Mouse (Mus musculus) hindbrain, embryonic 14.5 days (tissue): ENCODE results near the gene Ccl4. TPM values are rescaled to one million over a fixed set of nuclear protein-coding genes. Genes with fewer than 3 reads are reported as not detected.

Experiments used
- ATAC-seq: fragments of 200-750 bp; cut with Nextera tagmentation; 2 replicates; pipeline ENCODE4 v1.8.0; 2017; ENCODE audit warnings: moderate number of reproducible peaks, mild to moderate bottlenecking, moderate TSS enrichment, moderate library complexity; ENCODE audit not compliant: low FRiP score
- DNase-seq: peaks from one replicate; pipeline ENCODE4 v3.0.0-alpha.2; 2015; ENCODE audit warnings: low spot score
- H3K27ac ChIP-seq: fragments of 300-500 bp; sonication (generic); 2 replicates; pipeline ENCODE4 v1.5.1; 2014; ENCODE audit warnings: mild to moderate bottlenecking, moderate library complexity
- H3K27me3 ChIP-seq: fragments of 300-500 bp; sonication (generic); 2 replicates; pipeline ENCODE4 v1.6.1; 2014; ENCODE audit warnings: mild to moderate bottlenecking, low read length, mixed read lengths; ENCODE audit not compliant: control insufficient read depth, insufficient read depth
- H3K36me3 ChIP-seq: fragments of 300-500 bp; sonication (generic); replicated peaks from 2 replicates; pipeline ENCODE4 v1.6.1; 2014; ENCODE audit not compliant: control insufficient read depth, insufficient read depth
- H3K4me1 ChIP-seq: fragments of 300-500 bp; sonication (generic); replicated peaks from 2 replicates; pipeline ENCODE4 v1.6.1; 2014; ENCODE audit warnings: antibody characterized with exemption, low read length, mixed read lengths; ENCODE audit not compliant: control insufficient read depth, insufficient read depth
- H3K4me2 ChIP-seq: fragments of 300-500 bp; sonication (generic); replicated peaks from 2 replicates; pipeline ENCODE4 v1.6.1; 2014; ENCODE audit warnings: mild to moderate bottlenecking, moderate library complexity
- H3K4me3 ChIP-seq: fragments of 300-500 bp; sonication (generic); replicated peaks from 2 replicates; pipeline ENCODE4 v1.5.1; 2014; ENCODE audit warnings: mild to moderate bottlenecking, low read length
- H3K9ac ChIP-seq: fragments of 300-500 bp; sonication (generic); 2 replicates; pipeline ENCODE4 v1.6.1; 2014
- H3K9me3 ChIP-seq: fragments of 300-500 bp; sonication (generic); 2 replicates; pipeline ENCODE4 v1.6.1; 2016; ENCODE audit warnings: low read length; ENCODE audit not compliant: control insufficient read depth
- WGBS: fragments of 180-500 bp; shearing (Covaris S2); extraction: QIAGEN DNeasy Blood & Tissue Kit; methylation state at CpG from one replicate; pipeline ENCODE4 v1.1.7; 2014; 5-methylcytosine and 5-hydroxymethylcytosine counted together
- polyA plus RNA-seq: library from polyadenylated mRNA; unstranded; fragments of >200 nt; fragmentation: Nextera tagmentation; extraction: Ambion mirVana; gene quantifications from 2 replicates; pipeline ENCODE4 v1.2.1, GENCODE M21; 2014

The Ccl4 gene
- 0.43 TPM in 1 of 2 replicates, not detected in the other for polyA plus RNA-seq

- Histone ChIP-seq H3K4me1 (no peaks in the 10 kb centered on the region), H3K27me3 (no peaks in the 10 kb centered on the region), H3K36me3 (no peaks in the 10 kb centered on the region), H3K9me3 (no peaks in the 10 kb centered on the region), H3K4me3 (no peak within 1 kb of the TSS), H3K9ac (no peak within 1 kb of the TSS), H3K4me2 (no peak within 1 kb of the TSS), H3K27ac (no peak within 1 kb of the TSS)
- DNase-seq (no peak), ATAC-seq (no peak)
- WGBS = 89% methylated on average over 6 of the region's 6 CpGs
These were observed at the start of gene Ccl4 for GRCm38 (mm10) chr11:83662204-83662603. Gene Ccl4, plus strand, starts transcription at chr11:83662584.

- Histone ChIP-seq H3K4me2 (no peak overlapping the region), H3K27ac (no peak overlapping the region), H3K4me3 (no peak overlapping the region), H3K36me3 (no peaks in the 10 kb centered on the region), H3K4me1 (no peaks in the 10 kb centered on the region), H3K9ac (no peak overlapping the region), H3K9me3 (no peaks in the 10 kb centered on the region), H3K27me3 (no peaks in the 10 kb centered on the region)
- DNase-seq (no peak), ATAC-seq (no peak)
- 89% methylated on average over 1 of the region's 1 CpGs for WGBS
These were observed 45.8 kb upstream of the Ccl4 start for GRCm38 (mm10) chr11:83616586-83616985.

GRCm38 (mm10) chr11:83618238-83618637 is 44.1 kb upstream of the Ccl4 start:
- Histone ChIP-seq H3K27me3 (no peaks in the 10 kb centered on the region), H3K4me2 (no peak overlapping the region), H3K9me3 (no peaks in the 10 kb centered on the region), H3K36me3 (no peaks in the 10 kb centered on the region), H3K4me1 (no peaks in the 10 kb centered on the region), H3K27ac (no peak overlapping the region), H3K9ac (no peak overlapping the region), H3K4me3 (no peak overlapping the region)
- DNase-seq (no peak), ATAC-seq (no peak)
- 59% methylated on average over 5 of the region's 5 CpGs for WGBS

GRCm38 (mm10) chr11:83619037-83619436 is 43.3 kb upstream of the Ccl4 start:
- no peaks in the 10 kb centered on the region for H3K4me1 ChIP-seq
- WGBS = 94% methylated on average over 1 of the region's 1 CpGs
- H3K27me3 ChIP-seq = no peaks in the 10 kb centered on the region
- no peak overlapping the region for H3K4me2 ChIP-seq
- ATAC-seq (no peak), DNase-seq (no peak)
- no peak overlapping the region for H3K27ac ChIP-seq
- no peak overlapping the region for H3K4me3 ChIP-seq
- H3K9me3 ChIP-seq = no peaks in the 10 kb centered on the region
- no peak overlapping the region for H3K9ac ChIP-seq
- H3K36me3 ChIP-seq = no peaks in the 10 kb centered on the region

GRCm38 (mm10) chr11:83623586-83623985 is 38.8 kb upstream of the Ccl4 start:
- no peak overlapping the region for H3K9ac ChIP-seq
- no peaks in the 10 kb centered on the region for H3K36me3 ChIP-seq
- no peak overlapping the region for H3K27ac ChIP-seq
- ATAC-seq = no peak
- 93% methylated on average over 3 of the region's 3 CpGs for WGBS
- DNase-seq = no peak
- H3K27me3 ChIP-seq = no peaks in the 10 kb centered on the region
- no peak overlapping the region for H3K4me3 ChIP-seq
- H3K4me2 ChIP-seq = no peak overlapping the region
- H3K9me3 ChIP-seq = no peaks in the 10 kb centered on the region
- no peaks in the 10 kb centered on the region for H3K4me1 ChIP-seq

GRCm38 (mm10) chr11:83628808-83629207 is 33.6 kb upstream of the Ccl4 start:
- Histone ChIP-seq H3K4me3 (no peak overlapping the region), H3K27ac (no peak overlapping the region), H3K9ac (no peak overlapping the region), H3K4me1 (no peaks in the 10 kb centered on the region), H3K36me3 (no peaks in the 10 kb centered on the region), H3K9me3 (no peaks in the 10 kb centered on the region), H3K4me2 (no peak overlapping the region), H3K27me3 (no peaks in the 10 kb centered on the region)
- ATAC-seq (no peak), DNase-seq (no peak)
- WGBS = 92% methylated on average over 9 of the region's 9 CpGs

- Histone ChIP-seq H3K9ac (no peak overlapping the region), H3K36me3 (no peaks in the 10 kb centered on the region), H3K27ac (no peak overlapping the region), H3K9me3 (no peaks in the 10 kb centered on the region), H3K4me2 (no peak overlapping the region), H3K4me1 (no peaks in the 10 kb centered on the region), H3K4me3 (no peak overlapping the region), H3K27me3 (no peaks in the 10 kb centered on the region)
- no peak for DNase-seq
- WGBS = 92% methylated on average over 1 of the region's 1 CpGs
- no peak for ATAC-seq
These were observed 31.8 kb upstream of the Ccl4 start for GRCm38 (mm10) chr11:83630630-83631029.

- ATAC-seq (no peak), DNase-seq (no peak)
- H3K9me3 ChIP-seq = no peaks in the 10 kb centered on the region
- H3K36me3 ChIP-seq = no peaks in the 10 kb centered on the region
- WGBS = 83% methylated on average over 2 of the region's 2 CpGs
- H3K27me3 ChIP-seq = no peaks in the 10 kb centered on the region
- H3K9ac ChIP-seq = no peak overlapping the region
- no peak overlapping the region for H3K27ac ChIP-seq
- no peaks in the 10 kb centered on the region for H3K4me1 ChIP-seq
- no peak overlapping the region for H3K4me3 ChIP-seq
- no peak overlapping the region for H3K4me2 ChIP-seq
These were observed 31.3 kb upstream of the Ccl4 start for GRCm38 (mm10) chr11:83631065-83631464.

- 75% methylated on average over 4 of the region's 4 CpGs for WGBS
These were observed 29.6 kb upstream of the Ccl4 start for GRCm38 (mm10) chr11:83632744-83633143.

GRCm38 (mm10) chr11:83634425-83634824 is 28.0 kb upstream of the Ccl4 start:
- no peaks in the 10 kb centered on the region for H3K9me3 ChIP-seq
- H3K9ac ChIP-seq = no peak overlapping the region
- WGBS = 44% methylated on average over 4 of the region's 4 CpGs
- H3K4me1 ChIP-seq = no peaks in the 10 kb centered on the region
- H3K36me3 ChIP-seq = no peaks in the 10 kb centered on the region
- no peak overlapping the region for H3K4me2 ChIP-seq
- no peaks in the 10 kb centered on the region for H3K27me3 ChIP-seq
- DNase-seq (no peak), ATAC-seq (no peak)
- no peak overlapping the region for H3K4me3 ChIP-seq
- H3K27ac ChIP-seq = no peak overlapping the region

More at GRCm38 (mm10) chr11:83632744-83633143, 29.6 kb upstream of the Ccl4 start:
- Histone ChIP-seq H3K9me3 (no peaks in the 10 kb centered on the region), H3K4me3 (no peak overlapping the region), H3K9ac (no peak overlapping the region), H3K4me1 (no peaks in the 10 kb centered on the region), H3K27ac (no peak overlapping the region), H3K36me3 (no peaks in the 10 kb centered on the region), H3K4me2 (no peak overlapping the region), H3K27me3 (no peaks in the 10 kb centered on the region)
- DNase-seq (no peak), ATAC-seq (no peak)
